Mouse (Mus musculus) skeletal muscle tissue, adult 2 months (tissue): Measurements from ENCODE around the gene Gdi2.
A peak's percentile ranks its signal among the peaks of the same experiment; 100 is the strongest.

ENCODE experiments used
- DNase-seq: peaks from one replicate; pipeline ENCODE4 v3.0.0-alpha.2; 2012; ENCODE audit warnings: low read depth, low spot score

The Gdi2 gene

GRCm38 (mm10) chr13:3547410-3547809, 9.5 kb downstream of the Gdi2 start:
- peak; percentile 66 for DNase-seq

GRCm38 (mm10) chr13:3547856-3548255, 10.0 kb downstream of the Gdi2 start:
- no peak for DNase-seq

GRCm38 (mm10) chr13:3563130-3563529, 25.3 kb downstream of the Gdi2 start:
- DNase-seq: no peak

GRCm38 (mm10) chr13:3563953-3564352, 26.1 kb downstream of the Gdi2 start:
- no peak for DNase-seq

- no peak for DNase-seq
Observed at GRCm38 (mm10) chr13:3590789-3591188, 52.9 kb downstream of the Gdi2 start.

- no peak for DNase-seq
Observed at GRCm38 (mm10) chr13:3594311-3594710, 56.4 kb downstream of the Gdi2 start.

GRCm38 (mm10) chr13:3596232-3596631, 58.4 kb downstream of the Gdi2 start:
- no peak for DNase-seq

- DNase-seq: no peak
Observed at GRCm38 (mm10) chr13:3609780-3610117, 71.9 kb downstream of the Gdi2 start.

- no peak for DNase-seq
Observed at GRCm38 (mm10) chr13:3610118-3610794, 72.4 kb downstream of the Gdi2 start.

GRCm38 (mm10) chr13:3610795-3611438, 73.1 kb downstream of the Gdi2 start, which contains the start of gene Fam208b:
Gene Fam208b (minus strand): TSS chr13:3611108.
- DNase-seq: peak; percentile 99
